Mouse (Mus musculus) brain, embryonic 18.5 days (tissue): Measurements from ENCODE around the gene H2-Eb2.
"Not testable (repeated sequence)": the region's sequence is repeated elsewhere in the genome, so short reads cannot be mapped to it uniquely, and the experiment has no call there.

Experiments
- DNase-seq: peaks from one replicate; pipeline ENCODE4 v3.0.0-alpha.2; 2012; ENCODE audit warnings: low read depth, low spot score

H2-Eb2 gene

DNA sequence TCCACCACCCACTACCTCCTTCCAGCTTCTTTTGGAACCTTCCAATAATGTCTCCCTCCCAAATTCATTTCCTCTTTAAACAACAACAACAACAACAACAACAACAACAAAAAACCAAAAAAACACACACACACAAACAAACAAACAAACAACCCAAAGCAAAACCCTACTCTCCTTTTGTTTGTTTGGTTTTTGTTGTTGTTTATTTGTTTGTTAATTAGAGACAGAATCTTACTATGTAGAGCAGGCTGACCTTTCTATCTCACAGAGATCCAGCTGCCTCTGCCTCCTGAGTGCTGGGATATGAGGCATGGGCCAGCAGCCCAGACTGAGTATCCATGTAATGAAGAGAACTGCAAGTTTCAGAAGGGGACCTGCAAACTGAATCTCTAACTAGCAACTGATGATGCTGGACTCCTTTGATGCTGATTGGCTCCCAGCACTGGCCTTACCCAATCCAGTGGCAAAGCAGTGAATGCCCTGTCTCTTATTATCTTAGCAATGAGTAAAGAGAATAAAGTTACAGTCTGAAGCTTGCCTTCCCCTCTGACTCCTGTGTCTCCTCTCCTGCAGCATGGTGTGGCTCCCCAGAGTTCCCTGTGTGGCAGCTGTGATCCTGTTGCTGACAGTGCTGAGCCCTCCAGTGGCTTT is 20.0 kb upstream of the H2-Eb2 start, which contains the start of gene H2-Eb1:
H2-Eb1 (plus strand) TSS at position 488 of the 651 bp plus-strand sequence.
- DNase-seq, result peak; percentile 78

DNA sequence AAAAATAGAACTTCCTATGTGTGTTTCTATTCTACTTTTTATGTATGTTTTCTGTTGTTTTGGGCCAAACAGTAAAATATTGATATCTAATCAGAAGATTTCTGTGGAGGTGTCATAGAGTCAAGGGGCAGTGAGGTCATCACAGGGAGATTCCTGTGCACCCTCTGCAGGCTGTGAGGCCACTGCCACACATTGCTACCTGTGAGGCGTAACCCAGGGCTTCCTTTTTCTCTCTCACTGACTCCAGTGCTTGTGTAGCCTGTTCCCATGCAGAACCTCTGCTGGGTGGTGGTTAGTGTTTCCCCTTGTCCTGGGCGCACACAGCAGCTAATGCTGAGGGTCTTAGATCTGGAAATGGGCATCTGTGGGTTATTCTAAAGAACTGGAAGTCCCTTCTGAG is 19.1 kb upstream of the H2-Eb2 start:
- no peak for DNase-seq

DNA sequence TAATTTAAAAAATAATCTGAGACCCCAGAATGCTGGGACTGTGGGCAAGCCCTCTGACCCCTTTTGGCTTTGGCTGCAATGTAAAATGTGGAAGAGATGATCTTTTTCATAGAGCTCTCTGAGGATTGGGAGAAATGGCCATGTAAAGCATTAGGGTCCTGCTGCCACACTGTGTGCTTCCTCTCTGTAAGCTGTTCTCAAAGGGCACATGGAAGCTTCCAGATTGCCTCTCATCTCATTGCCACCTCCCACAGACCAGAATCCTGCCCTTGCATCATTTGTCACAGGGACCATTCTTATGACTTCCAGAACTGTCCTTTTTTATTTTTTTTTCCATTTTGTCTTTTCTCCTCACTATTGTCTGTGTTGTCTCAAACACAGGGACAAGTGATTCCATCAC is 18.2 kb upstream of the H2-Eb2 start:
- DNase-seq, result no peak

DNA sequence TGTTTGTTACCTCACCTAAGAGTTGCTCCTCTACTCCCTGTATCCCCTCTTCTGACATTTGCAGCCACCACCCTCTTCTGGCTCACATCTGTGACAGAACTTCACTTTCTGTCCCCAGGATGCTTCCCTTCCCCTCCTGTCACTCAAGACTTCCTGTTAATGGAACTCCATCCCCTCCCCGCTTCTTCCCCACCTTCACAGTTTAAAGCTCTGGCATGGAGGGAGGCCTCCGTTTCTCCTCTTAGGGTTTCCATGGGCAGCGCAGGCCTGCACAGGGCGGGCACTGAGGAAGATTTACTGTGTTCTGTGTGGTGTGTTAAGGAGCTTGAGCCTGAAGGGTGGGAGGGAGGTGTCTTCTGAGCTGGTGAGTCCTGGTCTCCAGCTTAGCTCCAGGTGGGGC is 17.3 kb upstream of the H2-Eb2 start:
- no peak for DNase-seq

DNA sequence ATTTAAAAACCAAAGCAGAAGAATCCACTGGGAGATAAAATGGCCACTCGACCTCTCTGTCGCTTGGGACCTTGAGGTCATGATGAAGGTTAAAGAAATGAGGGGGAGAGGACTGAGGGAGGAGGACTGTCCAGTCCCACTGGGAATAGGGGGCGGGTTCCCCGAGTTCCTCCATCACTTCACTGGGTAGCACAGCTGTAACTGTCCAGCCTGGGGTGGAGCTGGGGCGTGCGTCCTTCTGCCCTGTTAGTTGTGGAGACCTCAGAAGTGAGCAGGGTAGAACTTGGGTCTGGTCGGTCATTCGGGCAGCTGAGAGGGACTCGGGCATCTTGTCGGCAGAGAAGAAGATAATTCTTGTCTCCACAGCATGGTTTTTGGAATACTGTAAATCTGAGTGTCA is 16.2 kb upstream of the H2-Eb2 start:
- DNase-seq, result no peak

DNA sequence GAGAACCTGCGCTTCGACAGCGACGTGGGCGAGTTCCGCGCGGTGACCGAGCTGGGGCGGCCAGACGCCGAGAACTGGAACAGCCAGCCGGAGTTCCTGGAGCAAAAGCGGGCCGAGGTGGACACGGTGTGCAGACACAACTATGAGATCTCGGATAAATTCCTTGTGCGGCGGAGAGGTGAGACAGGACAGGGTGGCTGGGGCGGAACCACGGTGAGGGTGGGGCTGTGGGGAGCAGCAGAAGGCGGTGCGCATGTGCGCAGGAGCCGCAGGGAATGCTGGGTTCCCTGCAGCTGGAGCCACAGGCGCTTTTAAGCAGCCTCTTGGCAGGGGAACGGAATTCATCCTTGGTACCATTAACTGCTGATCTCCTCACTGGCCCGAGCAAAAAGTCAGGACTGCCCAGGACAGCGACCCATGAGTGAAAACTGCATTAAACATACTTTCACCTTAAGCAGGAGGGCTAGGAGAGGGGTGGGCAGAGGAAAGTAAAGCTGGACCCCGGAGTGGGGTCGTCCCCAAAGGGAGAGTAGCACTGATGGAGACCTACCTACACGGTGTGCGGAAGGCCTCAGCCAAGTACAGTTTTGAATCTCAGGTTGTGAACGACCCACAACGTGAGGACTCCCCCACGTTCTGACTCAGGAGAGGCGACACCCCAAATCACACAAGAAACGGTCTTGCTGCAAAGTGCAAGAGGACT is 15.6 kb upstream of the H2-Eb2 start:
- peak; percentile 32 for DNase-seq

DNA sequence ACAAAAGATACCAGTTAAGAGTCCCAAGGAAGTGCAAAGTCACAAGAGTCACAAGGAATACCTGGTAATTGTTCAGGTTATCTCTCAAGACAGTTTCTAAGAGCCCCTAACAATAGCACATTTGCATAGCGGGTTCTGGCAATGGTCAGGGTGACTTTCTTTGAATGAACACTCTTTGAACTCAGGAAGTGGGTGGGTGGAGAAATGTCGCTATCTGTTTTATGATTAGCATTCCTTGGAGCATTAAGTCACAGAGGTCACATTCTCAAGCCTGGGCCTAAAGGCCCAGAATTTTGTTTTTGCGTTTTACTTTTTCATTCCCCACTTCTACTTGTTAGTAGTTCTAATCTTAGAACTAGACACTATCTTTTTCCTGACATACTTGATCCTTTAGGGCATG is 14.9 kb upstream of the H2-Eb2 start:
- DNase-seq, result not testable (repeated sequence)

DNA sequence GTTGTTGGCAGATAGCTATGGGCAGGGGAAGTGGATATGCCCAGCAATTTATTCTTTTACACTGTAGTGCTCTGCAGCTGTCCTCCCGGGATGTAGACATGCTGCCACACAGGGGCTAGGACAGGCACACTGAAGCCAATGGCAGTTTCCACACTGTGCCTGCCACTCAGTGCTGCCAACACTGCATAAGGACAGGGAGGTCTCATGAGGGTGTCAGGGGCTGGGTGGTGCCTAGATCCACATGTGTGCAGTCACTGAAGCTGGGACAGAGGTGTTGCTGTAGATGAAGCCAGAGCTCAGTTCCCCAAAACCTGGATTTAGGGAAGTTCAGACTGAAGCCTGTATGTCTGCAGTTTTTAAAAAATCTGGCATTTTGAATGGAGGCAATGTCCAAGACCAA is 13.3 kb upstream of the H2-Eb2 start:
- no peak for DNase-seq

DNA sequence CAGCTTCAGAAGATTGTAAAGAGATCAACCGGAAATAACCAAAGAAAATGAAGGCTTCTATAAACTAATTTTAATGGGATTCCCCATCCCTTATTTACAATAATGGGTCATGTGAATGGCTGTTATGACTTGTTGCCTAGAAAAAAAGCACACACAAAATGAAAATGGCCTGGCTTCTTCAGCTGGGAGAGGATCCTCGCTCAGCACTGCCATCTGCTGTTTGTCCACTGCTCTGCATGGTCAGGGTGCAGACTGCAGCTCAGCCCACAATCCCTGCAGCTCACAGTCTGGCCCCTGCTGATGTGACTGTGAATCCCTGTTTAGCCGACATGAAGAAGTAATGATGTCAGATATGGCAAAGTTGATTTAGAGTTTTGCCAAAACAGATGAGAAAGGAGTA is 12.1 kb upstream of the H2-Eb2 start:
- DNase-seq, result no peak

DNA sequence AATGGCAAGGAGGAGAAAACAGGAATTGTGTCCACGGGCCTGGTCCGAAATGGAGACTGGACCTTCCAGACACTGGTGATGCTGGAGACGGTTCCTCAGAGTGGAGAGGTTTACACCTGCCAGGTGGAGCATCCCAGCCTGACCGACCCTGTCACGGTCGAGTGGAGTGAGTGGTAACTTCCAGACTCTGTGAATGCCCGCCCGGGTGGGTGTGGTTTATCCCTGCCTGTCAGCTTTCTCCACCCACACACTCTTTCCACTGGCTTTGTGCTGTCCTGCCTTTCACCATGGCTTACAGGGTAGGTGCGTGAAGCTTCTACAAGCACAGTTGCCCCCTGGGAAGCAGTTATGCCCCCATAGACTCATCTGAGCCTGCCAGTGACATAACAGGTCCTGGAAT is 11.2 kb upstream of the H2-Eb2 start:
- no peak for DNase-seq

DNA sequence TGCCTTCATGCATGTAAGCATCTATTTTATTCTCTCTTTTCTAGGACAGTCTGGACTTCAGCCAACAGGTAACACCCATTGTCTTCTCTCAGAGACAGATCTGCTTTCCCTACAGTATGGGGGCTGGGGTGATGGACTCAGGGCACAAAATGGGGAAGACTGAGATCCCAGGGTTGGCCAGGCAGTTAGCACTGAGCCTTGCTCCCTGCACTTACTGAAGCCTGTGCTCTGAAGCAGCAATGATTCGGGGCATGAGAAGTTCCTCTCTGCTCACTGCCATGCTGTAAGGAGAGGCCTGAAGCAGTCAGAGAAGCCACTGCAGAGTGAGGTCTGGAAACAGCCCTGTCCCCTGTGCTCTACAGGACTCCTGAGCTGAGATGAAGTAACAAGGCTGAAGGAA is 10.0 kb upstream of the H2-Eb2 start:
- no peak for DNase-seq

DNA sequence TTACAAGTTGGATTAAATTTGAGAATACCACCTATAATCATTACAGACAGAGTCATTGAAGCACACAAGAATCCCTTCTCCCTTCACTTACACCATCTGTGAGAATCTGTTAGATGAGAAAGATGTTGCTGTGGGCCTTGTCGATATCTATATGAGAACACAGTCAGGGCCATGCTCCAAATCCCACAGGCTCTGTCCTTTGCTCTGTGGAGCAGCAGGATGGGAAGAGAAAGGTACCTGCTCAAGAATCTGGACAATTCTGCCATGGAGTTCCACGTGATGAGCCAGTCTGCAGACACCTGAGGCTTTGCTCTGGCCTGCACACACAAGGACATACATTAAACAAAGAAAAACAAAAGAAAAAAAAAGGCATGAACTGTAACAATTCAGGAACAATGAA is 8.8 kb upstream of the H2-Eb2 start:
- DNase-seq, result no peak

DNA sequence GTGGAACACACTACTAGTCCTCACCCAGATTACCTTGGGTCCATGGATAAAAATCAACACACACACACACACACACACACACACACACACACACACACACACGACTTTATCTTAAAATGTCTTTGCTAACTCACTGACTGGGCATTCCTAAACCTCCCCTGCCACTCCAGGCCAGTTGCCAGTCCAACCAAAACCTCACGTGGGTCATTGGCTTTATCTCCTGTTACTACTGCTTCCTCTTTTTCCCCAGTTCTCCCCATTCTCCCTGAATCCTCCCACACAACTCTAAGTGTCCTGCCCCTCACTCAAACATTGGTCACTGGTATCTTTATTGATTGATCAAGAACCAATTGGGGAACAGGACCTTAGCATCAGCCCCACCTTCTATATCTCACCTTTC is 8.2 kb upstream of the H2-Eb2 start:
- no peak for DNase-seq

DNA sequence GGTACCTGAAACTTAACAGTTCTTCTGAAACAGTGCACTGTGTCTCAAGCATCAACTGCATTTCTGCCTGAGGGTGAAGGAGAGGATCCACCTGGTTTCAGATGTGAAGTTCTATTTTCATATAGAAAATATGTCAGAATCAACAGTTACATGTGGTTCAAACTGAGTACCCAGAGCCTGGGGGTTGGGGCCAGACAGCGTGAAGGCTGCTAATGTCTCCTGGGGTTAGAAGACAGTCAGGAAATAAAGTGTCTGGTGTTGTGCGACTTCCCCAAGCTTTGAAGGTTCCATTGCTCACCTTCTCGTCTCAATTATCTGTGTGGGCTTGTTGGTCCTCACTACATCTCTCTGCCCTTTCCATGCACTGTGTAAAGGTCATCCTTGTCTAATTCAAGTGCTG is 908 bp downstream of the H2-Eb2 start:
- DNase-seq, result no peak

DNA sequence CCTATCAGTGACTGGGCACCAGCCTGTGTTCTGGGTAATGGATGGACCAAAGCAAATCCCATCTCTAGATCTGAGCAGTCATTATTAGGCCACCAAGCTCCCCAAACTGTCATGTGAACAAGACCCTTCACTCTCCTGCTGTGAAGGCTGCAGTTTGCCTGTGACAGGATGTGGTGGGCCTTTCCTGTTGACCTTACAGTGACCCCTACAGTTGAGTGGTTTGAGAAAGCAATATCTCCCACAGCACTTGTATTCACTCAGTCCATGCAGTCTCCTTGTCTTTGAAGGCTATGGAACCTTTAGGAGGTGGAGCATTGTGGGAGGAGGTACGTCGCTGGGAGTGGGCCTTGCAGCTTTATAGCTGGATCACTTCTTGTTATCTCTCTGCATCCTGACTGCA is 4.3 kb downstream of the H2-Eb2 start:
- no peak for DNase-seq

DNA sequence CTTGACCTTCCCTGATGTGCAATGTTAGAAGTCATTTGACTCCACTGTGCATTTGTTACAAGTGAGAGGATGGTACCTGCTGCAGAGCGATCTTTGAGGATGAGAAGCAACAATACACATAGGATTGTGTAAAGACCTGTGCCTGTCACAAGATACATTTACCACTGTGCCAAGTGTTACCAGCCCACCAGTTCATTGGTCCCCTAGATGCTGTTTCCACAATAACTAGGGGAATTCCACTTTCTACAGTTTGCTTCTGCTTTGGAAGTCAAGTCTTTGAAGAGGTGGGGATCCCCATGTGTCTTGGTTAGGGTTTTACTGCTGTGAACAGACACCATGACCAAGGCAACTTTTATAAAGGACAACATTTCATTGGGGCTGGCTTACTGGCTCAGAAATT is 5.7 kb downstream of the H2-Eb2 start:
- no peak for DNase-seq

DNA sequence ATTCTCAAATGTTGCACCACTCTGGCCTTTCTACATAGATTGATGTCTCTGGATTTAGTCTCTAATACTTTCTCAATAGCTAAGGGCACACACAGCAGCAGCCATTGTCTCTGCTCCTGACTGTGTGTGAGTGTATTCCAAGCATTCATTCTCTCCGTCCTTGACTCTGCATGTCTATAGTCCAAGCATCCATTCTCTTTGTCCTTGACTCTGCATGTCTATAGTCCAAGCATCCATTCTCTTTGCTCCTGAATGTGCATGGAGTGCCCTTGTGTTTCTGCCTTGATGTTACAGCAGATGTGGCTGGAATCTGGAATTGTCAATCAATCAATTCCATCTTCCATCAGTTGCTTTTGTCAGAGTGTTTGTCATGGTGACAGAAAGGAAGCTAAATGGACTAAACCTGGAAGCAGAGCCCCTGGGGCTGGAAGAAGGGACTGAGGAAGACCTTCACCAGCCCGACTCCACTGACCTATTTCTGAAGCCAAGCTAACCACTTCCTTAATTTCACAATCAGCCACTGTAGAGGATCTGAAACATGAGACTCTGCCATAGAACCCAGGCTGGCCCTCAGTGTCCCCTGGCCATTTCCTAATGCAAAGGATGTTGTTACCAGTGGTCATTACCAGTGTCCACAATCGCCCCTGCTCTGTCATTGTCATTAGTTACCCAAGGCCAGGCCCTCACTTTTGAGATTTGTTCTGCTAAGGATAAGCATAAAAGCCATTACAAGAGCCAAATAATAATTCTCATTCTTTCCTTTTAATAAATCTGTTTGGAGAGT is 15.3 kb downstream of the H2-Eb2 start:
- DNase-seq, result no peak

DNA sequence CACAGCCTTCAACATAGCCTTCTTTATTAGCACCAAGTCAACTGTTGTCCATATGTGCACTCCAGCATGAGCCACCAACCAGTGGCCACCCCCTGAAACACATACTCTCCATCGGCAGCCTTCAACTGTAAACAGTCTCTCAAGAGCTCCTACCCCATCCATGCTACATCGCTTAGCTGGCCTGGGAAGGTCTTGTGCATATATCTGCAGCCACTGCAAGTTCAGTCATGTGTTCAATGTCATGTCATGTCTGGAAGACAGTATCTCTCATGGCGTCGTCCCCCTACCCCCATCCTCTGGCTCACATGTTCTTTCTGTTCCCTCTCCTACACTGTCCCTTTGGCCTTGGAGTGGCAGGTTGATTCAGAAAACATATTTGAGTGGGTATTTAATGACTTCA is 19.4 kb downstream of the H2-Eb2 start:
- no peak for DNase-seq

DNA sequence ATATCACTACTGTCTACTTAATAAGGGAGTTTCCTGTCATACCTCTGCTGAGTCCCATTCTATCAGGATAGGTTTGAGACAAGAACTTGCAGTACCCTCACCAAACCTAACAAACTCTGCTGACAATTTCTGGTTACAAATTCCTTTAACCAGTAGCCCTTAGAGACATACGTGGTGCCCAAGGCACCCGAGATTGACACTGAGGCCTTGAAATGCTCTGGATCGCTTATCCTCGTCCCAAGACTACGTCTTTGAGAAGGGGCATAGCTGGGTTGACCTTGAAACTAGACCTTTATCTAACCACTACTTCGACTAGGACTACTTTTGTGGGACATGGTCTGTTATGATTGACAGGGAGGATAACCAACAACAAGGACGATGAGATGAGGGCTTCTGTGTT is 20.0 kb downstream of the H2-Eb2 start:
- no peak for DNase-seq

DNA sequence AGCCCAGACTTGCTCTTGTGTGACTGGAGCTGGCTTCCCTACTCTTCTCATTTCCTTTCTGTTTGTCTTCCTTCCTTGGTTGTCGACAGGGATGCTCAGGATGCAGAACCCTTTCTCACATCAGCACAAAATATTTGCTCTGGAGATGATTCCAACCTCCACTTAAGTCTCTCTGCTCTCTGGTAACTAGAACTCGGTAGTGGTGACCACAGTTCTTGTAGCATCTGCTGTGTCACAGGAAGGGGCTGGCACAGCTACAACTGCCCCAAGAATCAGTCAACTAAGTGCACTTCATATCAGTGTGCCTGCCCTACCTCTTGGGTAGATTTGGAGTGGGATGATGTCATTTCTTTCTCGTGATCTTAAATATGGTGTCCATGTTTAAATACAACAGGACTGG is 20.6 kb downstream of the H2-Eb2 start:
- no peak for DNase-seq

DNA sequence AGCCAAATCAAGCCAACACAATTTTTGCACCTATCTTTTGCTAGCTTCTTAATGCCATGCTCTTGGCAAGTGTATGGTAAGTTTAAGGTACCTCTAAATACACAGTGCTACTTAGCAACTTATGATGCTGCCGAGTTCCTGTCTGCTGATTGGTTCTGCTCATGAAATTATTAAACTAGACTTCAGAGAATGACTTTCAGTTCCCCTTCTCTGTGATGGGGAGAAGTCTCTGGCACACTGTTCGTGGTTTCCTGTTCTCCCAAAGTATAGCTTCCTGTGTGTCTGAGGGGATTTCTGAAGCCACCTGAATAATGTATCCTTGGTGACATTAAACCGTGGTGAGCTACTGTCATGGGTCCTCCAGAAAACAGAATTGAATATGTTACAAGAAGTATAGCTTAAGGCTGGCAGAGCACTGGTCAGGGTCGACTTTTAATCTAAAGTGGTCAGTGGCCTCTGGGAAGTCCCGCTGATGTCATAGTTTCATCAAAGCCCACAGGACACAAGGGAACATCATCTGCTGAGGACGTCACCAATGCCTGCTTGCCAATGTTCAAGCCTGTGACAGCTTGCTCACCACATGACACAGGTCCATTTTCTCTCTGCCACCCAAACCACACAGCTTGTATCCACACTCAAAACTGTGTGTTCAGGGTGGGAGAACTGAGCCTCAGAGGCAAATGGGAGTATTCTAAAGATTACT is 22.3 kb downstream of the H2-Eb2 start:
- DNase-seq, result no peak

DNA sequence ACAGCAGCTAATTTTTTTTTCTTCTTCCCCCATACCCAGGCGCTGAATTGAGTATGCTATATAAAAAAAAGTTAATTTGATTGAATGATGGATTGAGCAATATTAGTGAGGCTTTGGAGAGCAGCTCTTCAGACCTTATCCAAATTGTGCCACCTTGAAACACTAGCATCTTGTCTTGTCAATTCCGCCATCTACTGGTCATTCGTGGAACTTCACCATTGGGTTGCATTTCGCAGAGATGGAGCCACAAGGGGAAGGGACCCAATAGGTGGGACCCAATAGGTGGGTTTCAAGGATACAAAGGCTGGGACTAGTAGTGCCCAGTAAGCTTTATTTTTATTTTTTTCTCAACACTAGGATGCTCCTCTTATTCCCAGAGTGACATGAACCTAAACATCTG is 24.0 kb downstream of the H2-Eb2 start:
- peak; percentile 30 for DNase-seq
